Mouse (Mus musculus): ENCODE measurements around the gene Itga5. TPM values are rescaled to one million over a fixed set of nuclear protein-coding genes. Genes with fewer than 3 reads are reported as not detected.
"Not testable (repeated sequence)": the region's sequence is repeated elsewhere in the genome, so short reads cannot be mapped to it uniquely, and the experiment has no call there.

Itga5 gene
- polyA plus RNA-seq (2015; fragmentation: Nextera tagmentation; extraction: Ambion mirVana) = 39.6 and 42.7 TPM in 2 replicates

DNA sequence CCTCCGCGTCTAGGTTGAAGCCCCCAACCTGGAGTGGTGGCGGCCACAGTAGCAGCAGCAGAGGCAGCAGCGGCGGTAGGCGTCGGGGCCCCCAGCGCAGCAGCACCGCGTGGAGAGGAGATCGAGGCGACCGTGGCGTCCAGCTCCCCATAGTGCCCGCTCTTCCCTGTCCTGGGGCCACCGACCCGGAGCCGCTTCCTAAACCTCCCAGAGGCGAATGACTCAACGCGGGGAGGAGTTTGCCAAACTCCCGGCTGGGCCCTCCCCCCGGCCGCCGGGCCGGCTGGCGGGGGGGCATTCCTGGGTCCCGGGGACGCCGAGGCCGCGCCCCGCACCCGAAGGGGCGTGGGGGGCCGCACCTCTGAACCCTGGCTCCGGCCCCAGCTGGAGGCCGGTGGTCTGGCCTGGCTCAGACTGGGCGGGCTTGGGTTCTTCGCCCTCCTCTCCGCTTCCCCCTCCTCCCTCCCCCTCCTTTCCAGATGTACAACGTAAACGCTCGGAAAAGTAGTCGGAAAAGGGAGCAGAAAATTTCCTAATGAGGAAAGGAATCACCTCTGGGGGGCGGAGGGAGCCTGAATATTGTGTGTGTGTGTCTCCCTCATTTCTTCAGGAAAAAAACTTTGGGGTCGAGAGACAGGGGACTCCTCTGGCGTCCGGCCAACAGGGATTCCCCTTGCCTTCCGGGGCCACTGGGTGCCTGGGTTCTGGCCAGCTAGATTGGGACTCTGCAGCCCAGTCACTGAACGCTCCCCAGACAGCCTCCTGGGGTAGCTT is at the start of gene Itga5:
Gene Itga5 (minus strand): TSS at position 388 of the 774 bp plus-strand sequence.
- Histone ChIP-seq H3K27me3 (no peaks in the 10 kb centered on the region), H3K4me1 (peaks cover 34% of the 10 kb centered on the region), H3K4me2 (peak within 1 kb of the TSS; percentile 88), H3K4me3 (peak within 1 kb of the TSS; percentile 70), H3K9me3 (no peaks in the 10 kb centered on the region), H3K36me3 (no peaks in the 10 kb centered on the region), H3K27ac (peak within 1 kb of the TSS; percentile 65), H3K9ac (peak within 1 kb of the TSS; percentile 73)
- WGBS = 2% methylated on average over 42 of the region's 51 CpGs
- peak; percentile 85 for ATAC-seq (ENCODE audit: borderline replicate concordance, extremely low read depth, low FRiP score, low TSS enrichment)

DNA sequence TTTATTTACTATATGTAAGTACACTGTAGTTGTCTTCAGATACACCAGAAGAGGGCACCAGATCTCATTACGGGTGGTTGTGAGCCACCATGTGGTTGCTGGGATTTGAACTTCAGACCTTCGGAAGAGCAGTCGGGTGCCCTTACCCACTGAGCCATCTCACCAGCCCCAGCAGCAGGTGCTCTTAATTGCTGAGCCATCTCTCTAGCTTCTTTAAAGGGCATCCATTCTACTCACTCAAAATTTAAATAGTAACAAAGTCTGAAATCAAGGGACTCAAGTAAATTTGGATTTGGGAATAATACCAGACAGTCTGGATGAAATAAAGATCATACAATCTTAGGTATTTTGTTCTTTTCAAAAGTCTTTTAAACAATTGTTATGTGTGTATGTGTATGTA is 39.0 kb upstream of the Itga5 start:
- H3K9ac ChIP-seq; H3K9me3 ChIP-seq; H3K27me3 ChIP-seq; ATAC-seq (ENCODE audit: borderline replicate concordance, extremely low read depth, low FRiP score, low TSS enrichment); H3K36me3 ChIP-seq; H3K4me1 ChIP-seq; H3K4me3 ChIP-seq; H3K27ac ChIP-seq; H3K4me2 ChIP-seq: not testable (repeated sequence)
- WGBS = 85% methylated on average over 3 of the region's 3 CpGs

DNA sequence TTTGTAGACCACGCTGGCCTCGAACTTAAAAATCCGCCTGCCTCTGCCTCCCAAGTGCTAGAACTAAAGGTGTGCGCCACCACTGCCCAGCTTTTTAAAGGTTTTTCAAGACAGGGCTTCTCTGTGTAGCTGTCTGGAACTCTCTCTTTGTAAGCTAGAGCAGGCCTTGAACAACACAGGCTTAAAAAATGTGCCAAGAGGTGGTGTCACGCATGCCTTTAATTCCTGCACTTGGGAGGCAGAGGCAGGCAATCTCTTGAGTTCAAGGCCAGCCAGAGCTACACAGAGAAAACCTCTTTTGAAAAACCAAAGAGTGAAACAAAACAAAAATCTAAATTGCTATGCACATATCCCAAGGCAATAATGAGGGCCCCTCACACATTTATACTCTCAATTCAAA is 34.8 kb upstream of the Itga5 start:
- WGBS = 92% methylated on average over 5 of the region's 5 CpGs
- H3K4me3 ChIP-seq = no peak overlapping the region
- H3K27ac ChIP-seq = no peak overlapping the region
- no peaks in the 10 kb centered on the region for H3K4me1 ChIP-seq
- no peaks in the 10 kb centered on the region for H3K36me3 ChIP-seq
- no peaks in the 10 kb centered on the region for H3K9me3 ChIP-seq
- no peak for ATAC-seq (ENCODE audit: borderline replicate concordance, extremely low read depth, low FRiP score, low TSS enrichment)
- H3K4me2 ChIP-seq = no peak overlapping the region
- no peaks in the 10 kb centered on the region for H3K27me3 ChIP-seq
- no peak overlapping the region for H3K9ac ChIP-seq

DNA sequence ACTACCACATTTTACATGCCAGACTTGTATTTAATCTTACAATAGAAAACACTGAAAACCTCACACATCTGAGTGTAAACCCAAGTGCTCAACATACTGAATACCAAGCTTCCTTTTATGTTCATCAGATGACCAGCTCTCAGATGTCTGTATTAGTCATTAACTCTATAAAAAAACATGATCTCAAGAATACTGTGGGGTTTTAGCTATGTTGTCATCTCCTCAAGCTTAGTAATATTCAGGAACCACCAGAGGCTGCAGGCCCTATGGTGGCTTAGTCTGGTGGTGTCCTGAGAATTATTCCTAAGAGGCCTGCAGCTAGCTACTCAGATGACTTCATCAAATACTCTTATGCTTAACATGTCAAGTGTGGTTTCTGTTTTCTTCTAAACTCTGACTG is 27.0 kb upstream of the Itga5 start:
- no peak overlapping the region for H3K4me2 ChIP-seq
- no peaks in the 10 kb centered on the region for H3K9me3 ChIP-seq
- H3K27me3 ChIP-seq = no peaks in the 10 kb centered on the region
- no peak overlapping the region for H3K27ac ChIP-seq
- H3K4me3 ChIP-seq = no peak overlapping the region
- no peaks in the 10 kb centered on the region for H3K4me1 ChIP-seq
- H3K36me3 ChIP-seq = no peaks in the 10 kb centered on the region
- no peak for ATAC-seq (ENCODE audit: borderline replicate concordance, extremely low read depth, low FRiP score, low TSS enrichment)
- no peak overlapping the region for H3K9ac ChIP-seq

DNA sequence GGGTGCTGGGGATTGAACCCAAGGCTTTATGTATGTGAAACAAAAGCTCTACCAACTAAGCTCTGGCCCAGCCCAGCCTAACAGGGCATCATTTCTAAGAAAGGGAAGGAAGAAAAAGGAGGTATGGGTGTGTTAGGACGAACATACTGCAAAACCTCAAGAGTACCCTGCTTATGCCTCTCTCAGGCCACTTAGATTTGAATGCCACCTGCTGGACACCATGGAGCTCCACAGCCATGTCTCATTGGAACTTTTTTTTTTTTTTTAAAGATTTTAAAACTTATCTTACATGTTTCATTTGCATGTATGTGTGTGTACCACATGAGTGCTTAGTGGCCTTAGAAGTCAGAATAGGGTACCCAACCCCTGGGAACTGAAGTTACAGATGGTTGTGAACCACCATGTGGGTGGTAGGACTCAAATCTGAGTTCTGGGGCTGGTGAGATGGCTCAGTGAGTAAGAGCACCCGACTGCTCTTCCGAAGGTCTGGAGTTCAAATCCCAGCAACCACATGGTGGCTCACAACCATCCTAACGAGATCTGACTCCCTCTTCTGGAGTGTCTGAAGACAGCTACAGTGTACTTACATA is 22.1 kb upstream of the Itga5 start:
- Histone ChIP-seq H3K9ac (no peak overlapping the region), H3K4me3 (no peak overlapping the region), H3K27me3 (no peaks in the 10 kb centered on the region), H3K36me3 (no peaks in the 10 kb centered on the region), H3K9me3 (no peaks in the 10 kb centered on the region), H3K4me2 (no peak overlapping the region), H3K27ac (no peak overlapping the region), H3K4me1 (0 out of 2 replicates have a peak, but pooled peaks cover 3% of the 10 kb centered on the region)
- ATAC-seq (ENCODE audit: borderline replicate concordance, extremely low read depth, low FRiP score, low TSS enrichment) = no peak
- 47% methylated on average over 4 of the region's 4 CpGs for WGBS

DNA sequence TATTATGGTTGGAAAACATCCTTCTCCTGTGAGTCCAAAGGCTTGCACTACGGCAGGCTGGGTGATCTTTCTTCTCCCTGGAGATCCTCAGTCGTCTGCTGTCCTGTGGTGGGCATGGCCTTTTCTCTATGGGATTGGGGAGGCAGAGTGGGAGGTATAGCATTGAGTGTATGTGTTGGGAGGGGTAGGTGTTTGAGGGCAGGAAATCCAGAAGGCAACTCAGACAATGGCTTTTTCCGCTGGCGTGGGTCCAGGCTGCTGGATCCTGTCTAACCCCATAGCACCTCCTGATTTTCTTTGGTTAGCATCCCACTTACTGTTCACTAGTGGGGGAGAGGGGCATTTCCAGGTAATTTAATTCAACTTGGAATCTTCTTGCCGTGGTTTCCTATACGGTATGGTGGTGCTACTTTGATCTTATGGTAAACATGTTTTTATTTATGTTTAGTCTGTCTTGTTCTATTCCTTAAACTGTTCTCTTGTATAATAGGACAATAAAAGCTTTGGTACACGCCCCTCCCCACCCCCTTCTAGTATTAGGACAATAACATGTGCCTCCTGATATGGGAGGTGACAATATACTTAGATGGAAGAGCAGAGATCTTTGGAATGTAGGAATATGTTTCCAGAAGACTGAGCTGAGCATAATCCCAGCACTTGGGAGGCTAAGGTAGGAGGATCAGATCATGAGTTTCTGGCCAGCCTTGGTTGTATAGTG is 17.4 kb upstream of the Itga5 start:
- peak; percentile 75; the same call in 1 of the 2 replicates for ATAC-seq (ENCODE audit: borderline replicate concordance, extremely low read depth, low FRiP score, low TSS enrichment)
- H3K27ac ChIP-seq = peak overlapping the region; percentile 73
- peak overlapping the region; percentile 29 for H3K4me2 ChIP-seq
- H3K4me1 ChIP-seq = peaks cover 16% of the 10 kb centered on the region
- peak overlapping the region; percentile 13; the same call in 1 of the 2 replicates for H3K4me3 ChIP-seq
- H3K36me3 ChIP-seq = no peaks in the 10 kb centered on the region
- H3K9ac ChIP-seq = no peak overlapping the region
- WGBS = 55% methylated on average over 7 of the region's 7 CpGs
- no peaks in the 10 kb centered on the region for H3K27me3 ChIP-seq
- H3K9me3 ChIP-seq = no peaks in the 10 kb centered on the region

DNA sequence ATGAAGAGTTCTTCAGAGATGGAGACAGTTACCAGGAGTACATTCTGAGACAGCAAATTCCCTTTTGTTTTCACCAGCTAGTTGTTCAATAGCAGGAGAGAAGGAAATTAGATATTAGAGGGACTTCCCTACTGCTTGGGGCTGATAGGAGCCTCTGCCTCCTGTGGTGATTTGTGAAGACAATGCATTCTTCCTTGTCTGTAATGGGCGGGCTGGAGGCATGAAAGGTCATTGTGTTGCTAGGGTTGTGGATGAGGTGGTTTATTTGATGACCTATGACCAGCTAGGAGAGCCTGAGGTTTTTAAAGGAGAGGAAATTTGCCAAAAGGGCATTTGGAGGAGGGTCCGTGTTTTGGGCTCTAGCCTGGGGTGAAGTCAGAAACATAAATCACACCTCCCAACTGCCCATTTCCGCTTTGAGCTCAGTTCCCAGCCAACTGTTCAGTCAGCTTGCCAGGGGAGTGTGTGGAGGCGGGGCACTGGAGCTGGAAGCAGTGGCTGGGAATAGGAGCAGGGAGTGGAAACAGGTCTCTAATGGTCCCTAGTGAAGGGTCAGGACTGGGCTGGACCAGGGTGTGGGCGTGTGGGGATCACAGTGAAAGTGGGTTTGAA is 16.3 kb upstream of the Itga5 start:
- H3K27ac ChIP-seq = peak overlapping the region; percentile 73
- H3K9me3 ChIP-seq = no peaks in the 10 kb centered on the region
- peak overlapping the region; percentile 29 for H3K4me2 ChIP-seq
- H3K36me3 ChIP-seq = no peaks in the 10 kb centered on the region
- H3K4me1 ChIP-seq = peaks cover 23% of the 10 kb centered on the region
- 0 out of 2 replicates have a peak overlapping the region, but pooled peaks have one; percentile 13 for H3K4me3 ChIP-seq
- H3K9ac ChIP-seq = no peak overlapping the region
- H3K27me3 ChIP-seq = no peaks in the 10 kb centered on the region
- WGBS = 27% methylated on average over 5 of the region's 5 CpGs
- ATAC-seq (ENCODE audit: borderline replicate concordance, extremely low read depth, low FRiP score, low TSS enrichment) = peak; percentile 76

DNA sequence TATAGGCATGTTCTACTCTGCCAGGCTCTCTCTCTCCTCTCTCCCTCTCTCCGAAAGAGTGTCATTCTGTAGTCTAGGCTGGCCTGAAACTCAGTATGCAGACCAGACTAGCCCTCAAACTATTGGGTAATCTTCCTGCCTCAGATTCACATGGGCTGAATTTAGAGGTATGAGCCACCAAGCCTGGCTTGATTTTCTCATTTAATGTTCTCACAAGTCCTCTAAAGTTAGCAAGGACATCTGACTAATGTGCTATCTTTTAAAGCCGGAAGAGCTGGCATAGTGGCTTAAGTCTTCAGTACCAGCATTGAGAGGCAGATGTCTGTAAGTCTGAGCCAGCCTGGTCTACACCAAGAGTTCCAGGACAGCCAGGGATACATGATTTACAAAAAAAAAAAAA is 15.5 kb upstream of the Itga5 start:
- ATAC-seq (ENCODE audit: borderline replicate concordance, extremely low read depth, low FRiP score, low TSS enrichment) = no peak

DNA sequence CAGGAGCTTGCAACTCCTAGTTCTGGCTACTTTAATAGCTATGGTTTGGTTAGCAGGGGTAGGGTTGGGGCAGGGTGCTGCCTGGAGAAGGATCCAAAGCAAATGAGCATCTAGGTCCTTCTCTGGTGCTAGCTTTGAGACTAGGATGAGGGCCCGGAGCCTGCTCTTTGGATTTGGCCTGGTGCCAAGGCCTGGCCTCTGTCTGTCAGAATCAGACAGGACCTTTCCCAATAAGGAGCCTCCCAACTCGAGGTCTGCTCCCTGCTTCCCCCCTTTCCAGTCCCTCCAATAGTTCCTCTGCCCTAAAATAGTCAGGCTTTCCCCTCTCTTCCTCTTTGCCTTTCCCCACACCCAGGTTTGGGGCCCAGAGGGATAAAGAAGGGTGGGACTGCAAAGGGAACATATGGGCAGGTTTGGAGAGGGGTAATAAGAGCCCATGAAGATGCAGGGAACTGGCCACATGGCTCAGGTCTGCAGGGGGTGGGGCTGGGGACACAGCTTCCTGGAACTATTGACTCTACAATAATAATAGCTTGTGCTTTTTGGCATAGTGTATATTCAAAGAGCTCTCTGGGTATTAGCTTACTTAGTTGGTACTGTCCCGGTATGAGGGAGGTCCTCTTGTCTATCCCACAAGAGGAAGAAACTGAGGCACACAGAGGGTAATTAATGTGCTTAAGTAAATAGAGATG is 12.2 kb upstream of the Itga5 start:
- H3K4me3 ChIP-seq = no peak overlapping the region
- H3K4me1 ChIP-seq = peaks cover 30% of the 10 kb centered on the region
- no peaks in the 10 kb centered on the region for H3K36me3 ChIP-seq
- H3K9ac ChIP-seq = no peak overlapping the region
- H3K27ac ChIP-seq = peak overlapping the region; percentile 51; the same call in 1 of the 2 replicates
- H3K9me3 ChIP-seq = no peaks in the 10 kb centered on the region
- no peaks in the 10 kb centered on the region for H3K27me3 ChIP-seq
- ATAC-seq (ENCODE audit: borderline replicate concordance, extremely low read depth, low FRiP score, low TSS enrichment) = peak; percentile 26
- WGBS = 36% methylated on average over 3 of the region's 3 CpGs
- no peak overlapping the region for H3K4me2 ChIP-seq

More for the DNA sequence above, 15.5 kb upstream of the Itga5 start:
- no peaks in the 10 kb centered on the region for H3K36me3 ChIP-seq
- H3K9ac ChIP-seq = no peak overlapping the region
- H3K27me3 ChIP-seq = no peaks in the 10 kb centered on the region
- no peak overlapping the region for H3K27ac ChIP-seq
- no peak overlapping the region for H3K4me2 ChIP-seq
- no peak overlapping the region for H3K4me3 ChIP-seq
- H3K9me3 ChIP-seq = no peaks in the 10 kb centered on the region
- H3K4me1 ChIP-seq = peaks cover 25% of the 10 kb centered on the region
- 74% methylated on average over 2 of the region's 2 CpGs for whole genome bisulfite sequencing

DNA sequence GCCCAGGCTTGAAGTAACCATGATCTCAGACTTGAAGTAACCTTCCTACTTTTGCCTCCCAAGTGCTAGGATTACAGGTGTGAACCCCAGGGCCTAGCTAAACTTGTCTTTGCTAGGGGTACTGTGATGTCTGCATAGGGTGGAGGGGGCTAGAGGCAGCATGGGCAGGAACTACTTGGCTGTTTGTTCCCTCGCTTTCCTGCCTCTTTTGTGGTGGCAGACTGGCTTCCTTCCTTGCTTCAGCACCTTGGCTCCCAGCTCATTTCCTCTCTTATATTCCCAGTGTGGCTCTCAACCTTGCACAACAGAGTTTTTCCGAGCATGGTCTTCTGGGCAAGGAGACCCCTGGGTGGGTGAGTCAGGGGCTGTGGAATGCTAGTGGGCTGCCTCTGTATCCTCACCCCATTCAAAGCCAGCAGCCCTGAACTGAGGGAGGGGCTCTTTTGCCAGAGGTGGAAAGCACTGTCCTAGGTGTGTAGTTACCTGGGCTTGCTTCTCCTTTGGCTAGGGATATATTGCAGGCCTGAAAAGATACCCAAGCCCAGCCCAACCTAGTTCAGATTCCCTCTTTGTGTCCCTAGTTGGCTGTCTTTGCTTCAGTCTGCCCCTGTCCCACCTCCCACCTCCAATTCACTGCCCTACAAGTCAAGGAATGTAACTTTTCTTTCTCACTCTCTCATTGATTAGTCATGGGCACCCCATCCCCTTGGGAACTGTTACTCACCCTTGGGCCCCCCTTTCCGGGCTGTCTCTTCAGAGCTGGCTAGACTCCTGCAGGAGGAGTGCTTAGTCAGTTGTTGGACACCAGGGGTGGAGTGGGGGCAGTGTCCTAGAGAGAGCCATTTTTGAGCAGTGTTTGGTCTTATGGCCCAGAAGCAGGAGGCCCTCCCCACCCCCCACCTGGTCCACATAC is 11.4 kb upstream of the Itga5 start:
- no peaks in the 10 kb centered on the region for H3K9me3 ChIP-seq
- ATAC-seq (ENCODE audit: borderline replicate concordance, extremely low read depth, low FRiP score, low TSS enrichment) = peak; percentile 51
- no peak overlapping the region for H3K4me3 ChIP-seq
- no peaks in the 10 kb centered on the region for H3K27me3 ChIP-seq
- WGBS = 54% methylated on average over 3 of the region's 3 CpGs
- peak overlapping the region; percentile 51; the same call in 1 of the 2 replicates for H3K27ac ChIP-seq
- no peak overlapping the region for H3K4me2 ChIP-seq
- no peaks in the 10 kb centered on the region for H3K36me3 ChIP-seq
- H3K4me1 ChIP-seq = peaks cover 22% of the 10 kb centered on the region
- H3K9ac ChIP-seq = no peak overlapping the region
